Mouse (Mus musculus): ENCODE measurements around the gene Tprn.

- no peak for TF ChIP-seq POLR2A (IDR thresholded peaks at IDR 0.05; ENCODE audit: control insufficient read depth, extremely low read depth, insufficient read depth, low read length, poor library complexity)
- TF ChIP-seq CTCF (IDR thresholded peaks at IDR 0.05; ENCODE audit: borderline replicate concordance, control insufficient read depth, extremely low read depth, insufficient read depth, low read length, poor library complexity), result no peak
Observed at GRCm38 (mm10) chr2:25272515-25272914, 10.1 kb downstream of the Tprn start.
